Mouse (Mus musculus): ENCODE measurements around the gene Slc25a36.

Slc25a36 gene

DNA sequence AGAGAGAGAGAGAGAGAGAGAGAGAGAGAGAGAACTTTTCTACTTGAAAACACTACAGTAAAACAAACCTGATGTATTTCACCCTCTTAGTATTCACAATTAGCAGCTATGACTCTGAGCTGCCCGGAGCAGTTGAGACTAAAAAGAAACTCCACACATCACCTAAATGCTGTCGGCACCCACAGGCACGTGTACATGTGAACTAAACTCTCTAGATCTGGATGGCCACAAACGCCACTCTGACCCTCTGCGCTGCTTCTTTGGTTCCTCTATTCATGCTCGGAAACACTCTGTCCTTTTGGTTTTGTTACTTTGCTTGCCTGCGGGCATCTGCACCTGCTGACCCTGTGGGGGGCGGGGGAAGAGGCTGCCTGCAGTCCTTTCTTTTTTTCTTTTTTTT is 69.3 kb downstream of the Slc25a36 start:
- DNase-seq (ENCODE audit: low spot score in 2 of 2): no peak

DNA sequence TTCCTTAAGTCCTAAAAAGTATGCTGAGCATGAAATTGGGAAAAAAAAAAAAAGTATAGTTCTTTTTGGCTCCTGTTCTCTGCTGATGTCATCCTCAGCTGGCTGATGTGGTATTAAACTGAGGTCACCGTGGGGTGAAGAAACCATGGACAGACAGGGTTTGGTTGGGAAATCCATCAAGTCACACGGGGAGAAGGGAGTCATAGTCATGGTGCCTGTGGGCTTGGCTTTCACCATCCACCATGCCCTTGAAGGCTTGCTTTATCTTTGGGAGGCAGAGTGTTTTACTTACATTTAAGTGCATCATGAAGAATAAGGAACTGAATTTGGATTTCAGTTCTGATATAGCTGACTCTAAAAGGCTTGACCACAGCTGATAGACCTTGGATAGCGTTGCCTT is 72.9 kb downstream of the Slc25a36 start:
- no peak for DNase-seq (ENCODE audit: low spot score in 2 of 2)

DNA sequence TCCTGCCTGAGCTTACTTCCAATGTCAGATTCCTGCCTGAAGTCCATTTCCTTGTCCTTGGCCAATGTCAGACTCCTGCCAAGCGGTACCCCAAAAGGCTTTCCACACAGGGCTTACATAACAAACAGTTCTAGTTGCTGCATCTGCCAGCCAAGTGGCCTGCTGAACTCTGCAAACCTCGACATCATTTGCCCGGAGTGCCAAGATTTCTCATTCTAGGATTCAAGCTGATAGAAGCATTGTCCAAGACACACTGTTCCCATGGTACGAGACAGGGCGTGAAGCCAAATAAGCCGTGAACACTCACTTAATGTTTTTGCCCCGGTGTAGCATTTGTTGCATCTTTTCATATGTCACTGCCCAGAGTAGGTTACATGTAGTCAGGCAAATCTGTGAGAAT is 74.3 kb downstream of the Slc25a36 start:
- no peak for DNase-seq (ENCODE audit: low spot score in 2 of 2)

DNA sequence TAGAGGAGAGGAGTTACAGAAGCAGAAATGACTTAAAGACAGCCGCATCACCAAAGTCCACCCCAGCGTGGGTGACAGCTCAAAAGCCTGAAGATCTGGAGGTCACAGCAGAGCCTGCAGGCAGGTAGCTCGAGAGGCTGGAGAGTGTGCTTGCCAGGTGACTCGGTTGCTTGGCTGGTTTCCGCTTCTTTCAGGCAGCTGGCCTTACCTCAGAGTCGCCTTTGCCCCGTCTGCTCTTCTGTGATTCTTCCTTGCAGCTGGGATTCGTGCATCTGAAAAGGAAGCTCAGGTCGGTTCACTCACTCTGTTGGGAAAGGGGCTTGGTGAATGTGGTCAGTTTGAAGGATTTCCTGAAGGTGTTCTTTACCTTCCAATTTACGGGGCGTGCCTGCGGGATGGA is 83.6 kb downstream of the Slc25a36 start:
- no peak for DNase-seq (ENCODE audit: low spot score in 2 of 2)

DNA sequence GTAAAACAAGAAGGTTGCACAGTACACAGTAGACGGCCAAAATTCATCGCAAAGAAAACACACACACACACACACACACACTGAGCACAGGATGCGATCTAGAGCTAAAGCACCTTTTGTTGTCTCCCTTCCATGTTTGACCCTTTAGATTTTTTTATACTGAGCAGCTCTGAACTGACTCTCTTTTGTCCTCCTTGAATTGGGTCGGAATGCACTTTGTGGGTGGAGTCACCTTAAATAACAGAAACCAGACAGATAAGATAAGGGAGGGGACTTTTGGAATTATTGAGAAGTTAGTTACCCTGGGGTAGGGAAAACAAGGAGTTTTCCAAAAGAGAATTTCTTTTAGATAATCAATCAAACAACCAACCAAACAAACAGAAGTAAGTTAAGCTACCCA is 85.0 kb downstream of the Slc25a36 start:
- no peak for DNase-seq (ENCODE audit: low spot score in 2 of 2)

Data from cerebellum, postnatal 4 days (tissue).